Mouse (Mus musculus): ENCODE measurements around the gene Pusl1.

DNA sequence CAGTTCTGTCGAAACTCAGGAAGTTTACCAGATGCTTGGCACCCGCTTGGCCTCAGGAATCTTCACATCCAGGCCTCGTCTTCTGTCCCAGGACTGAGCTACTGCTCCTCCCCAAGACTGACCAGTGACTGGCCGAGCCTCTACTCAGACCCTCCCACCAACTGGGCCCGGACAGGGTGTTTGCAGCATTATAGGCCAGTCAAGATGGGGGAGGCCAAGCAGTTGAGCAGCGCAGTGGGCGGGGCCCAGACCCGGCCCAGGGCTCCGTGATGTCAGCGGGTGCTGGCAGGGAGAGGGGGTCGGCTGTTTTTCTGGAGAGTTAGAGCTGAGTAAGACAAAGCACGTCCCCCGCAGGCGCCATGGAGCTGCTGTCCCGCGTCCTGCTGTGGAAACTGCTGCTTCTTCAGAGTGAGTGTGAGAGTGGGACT is 52.1 kb downstream of the Pusl1 start, which contains the start of gene Mxra8:
- TF ChIP-seq CTCF (IDR thresholded peaks at IDR 0.05; ENCODE audit: low read depth): no peak
- no peak for TF ChIP-seq EP300 (IDR thresholded peaks at IDR 0.05; ENCODE audit: low read depth)

Data from liver, postnatal 0 days (tissue).